Mouse (Mus musculus) limb, embryonic 14.5 days (tissue): ENCODE measurements around the gene Fgd6. TPM values are rescaled to one million over a fixed set of nuclear protein-coding genes. Genes with fewer than 3 reads are reported as not detected.
A peak's percentile ranks its signal among the peaks of the same experiment; 100 is the strongest.

Experiments
- ATAC-seq: fragments of 200-750 bp; cut with Nextera tagmentation; 2 replicates; pipeline ENCODE4 v1.8.0; 2017; ENCODE audit warnings: low read depth, moderate number of reproducible peaks, moderate TSS enrichment; ENCODE audit not compliant: low FRiP score
- DNase-seq: peaks from one replicate; pipeline ENCODE4 v3.0.0-alpha.2; 2015; ENCODE audit warnings: low spot score
- H3K27ac ChIP-seq: fragments of 300-500 bp; sonication (generic); replicated peaks from 2 replicates; pipeline ENCODE4 v1.5.1; 2014; ENCODE audit warnings: low read depth, mild to moderate bottlenecking, low read length, moderate library complexity, mixed read lengths
- H3K27me3 ChIP-seq: fragments of 300-500 bp; sonication (generic); 2 replicates; pipeline ENCODE4 v1.6.1; 2014; ENCODE audit warnings: low read length, mixed read lengths; ENCODE audit not compliant: control insufficient read depth, insufficient read depth
- H3K36me3 ChIP-seq: fragments of 300-500 bp; sonication (generic); 2 replicates; pipeline ENCODE4 v1.6.1; 2014; ENCODE audit warnings: mild to moderate bottlenecking, low read length, moderate library complexity, mixed read lengths; ENCODE audit not compliant: control insufficient read depth, insufficient read depth
- H3K4me1 ChIP-seq: fragments of 300-500 bp; sonication (generic); 2 replicates; pipeline ENCODE4 v1.6.1; 2014; ENCODE audit warnings: antibody characterized with exemption, low read length, mixed read lengths; ENCODE audit not compliant: control insufficient read depth, insufficient read depth
- H3K4me2 ChIP-seq: fragments of 300-500 bp; sonication (generic); replicated peaks from 2 replicates; pipeline ENCODE4 v1.6.1; 2014; ENCODE audit warnings: low read depth, mild to moderate bottlenecking, low read length, moderate library complexity; ENCODE audit not compliant: severe bottlenecking
- H3K4me3 ChIP-seq: fragments of 300-500 bp; sonication (generic); replicated peaks from 2 replicates; pipeline ENCODE4 v1.5.1; 2014; ENCODE audit warnings: low read length
- H3K9ac ChIP-seq: fragments of 300-500 bp; sonication (generic); 2 replicates; pipeline ENCODE4 v1.6.1; 2014; ENCODE audit warnings: mild to moderate bottlenecking, low read depth, low read length, moderate library complexity; ENCODE audit not compliant: severe bottlenecking
- H3K9me3 ChIP-seq: fragments of 300-500 bp; sonication (generic); 2 replicates; pipeline ENCODE4 v1.6.1; 2016; ENCODE audit warnings: low read length; ENCODE audit not compliant: control insufficient read depth
- POLR2A ChIP-seq: fragments of 200-500 bp; IDR thresholded peaks from 2 replicates; pipeline ENCODE4 v1.8.0; 2012; ENCODE audit warnings: inconsistent platforms, mild to moderate bottlenecking, moderate library complexity, borderline replicate concordance; ENCODE audit not compliant: insufficient read depth, insufficient read length; ENCODE audit errors: extremely low read depth
- WGBS: fragments of 180-500 bp; shearing (Covaris S2); extraction: QIAGEN DNeasy Blood & Tissue Kit; methylation state at CpG from one replicate; pipeline ENCODE4 v1.1.7; 2014; 5-methylcytosine and 5-hydroxymethylcytosine counted together
- polyA plus RNA-seq, 2 experiments: library from polyadenylated mRNA; depleted of rRNA in 1 of 2; stranded (reverse) in 1 of 2; unstranded in 1 of 2; fragments of >200 nt; fragmentation: Nextera tagmentation in 1 of 2; extraction: Ambion mirVana in 1 of 2; gene quantifications; 2 replicates each; pipeline versions ENCODE4 v1.2.1 to v1.2.3; 2012 to 2014

Fgd6 gene
- polyA plus RNA-seq (2012; rRNA removed) (5.5 and 5.9 TPM in 2 replicates), polyA plus RNA-seq (2014; fragmentation: Nextera tagmentation; extraction: Ambion mirVana) (3.2 TPM in 2 replicates)

- H3K4me2 ChIP-seq, result peak within 1 kb of the TSS; percentile 67
- DNase-seq (peak; percentile 99), ATAC-seq (peak; percentile 99)
- H3K9me3 ChIP-seq, result no peaks in the 10 kb centered on the region
- peak within 1 kb of the TSS; percentile 79 for H3K9ac ChIP-seq
- peaks cover 5% of the 10 kb centered on the region; the same call in 1 of the 2 replicates for H3K36me3 ChIP-seq
- H3K4me3 ChIP-seq, result peak within 1 kb of the TSS; percentile 73
- under 1% methylated on average over 52 of the region's 77 CpGs for WGBS
- peaks cover 19% of the 10 kb centered on the region for H3K4me1 ChIP-seq
- TF ChIP-seq POLR2A, result peak; percentile 72; the same call in 1 of the 2 replicates
- H3K27ac ChIP-seq, result peak within 1 kb of the TSS; percentile 28; the same call in 1 of the 2 replicates
- no peaks in the 10 kb centered on the region for H3K27me3 ChIP-seq
These were observed at the start of gene Fgd6, which contains the start of gene Vezt for GRCm38 (mm10) chr10:94035658-94036374. TSS of gene Fgd6 (plus strand) at chr10:94036001. TSS of gene Vezt (minus strand) at chr10:94035817.

GRCm38 (mm10) chr10:93994136-93994535 lies 41.7 kb upstream of the Fgd6 start:
- Histone ChIP-seq H3K9me3 (no peaks in the 10 kb centered on the region), H3K36me3 (peaks cover 69% of the 10 kb centered on the region)
- DNase-seq, result no peak

GRCm38 (mm10) chr10:93995100-93995499 lies 40.7 kb upstream of the Fgd6 start:
- ATAC-seq, result no peak
- Histone ChIP-seq H3K4me3 (no peak overlapping the region), H3K27me3 (no peaks in the 10 kb centered on the region), H3K27ac (no peak overlapping the region), H3K9ac (no peak overlapping the region), H3K36me3 (peaks cover 71% of the 10 kb centered on the region), H3K4me2 (no peak overlapping the region), H3K9me3 (no peaks in the 10 kb centered on the region), H3K4me1 (no peaks in the 10 kb centered on the region)
- WGBS, result 100% methylated on average over 1 of the region's 1 CpGs
- no peak for TF ChIP-seq POLR2A
- DNase-seq, result no peak

More at GRCm38 (mm10) chr10:93994136-93994535, 41.7 kb upstream of the Fgd6 start:
- Histone ChIP-seq H3K4me2 (no peak overlapping the region), H3K9ac (no peak overlapping the region), H3K4me1 (no peaks in the 10 kb centered on the region), H3K4me3 (no peak overlapping the region), H3K27ac (no peak overlapping the region), H3K27me3 (no peaks in the 10 kb centered on the region)
- TF ChIP-seq POLR2A, result no peak
- WGBS, result 96% methylated on average over 10 of the region's 10 CpGs
- ATAC-seq, result no peak

GRCm38 (mm10) chr10:93999357-93999756 lies 36.4 kb upstream of the Fgd6 start:
- H3K4me1 ChIP-seq, result no peaks in the 10 kb centered on the region
- WGBS, result 98% methylated on average over 1 of the region's 1 CpGs
- DNase-seq, result no peak
- peaks cover 83% of the 10 kb centered on the region for H3K36me3 ChIP-seq
- H3K27me3 ChIP-seq, result no peaks in the 10 kb centered on the region
- ATAC-seq, result no peak
- TF ChIP-seq POLR2A, result no peak
- H3K4me3 ChIP-seq, result no peak overlapping the region
- H3K9me3 ChIP-seq, result 0 out of 2 replicates have a peak, but pooled peaks cover 3% of the 10 kb centered on the region
- no peak overlapping the region for H3K27ac ChIP-seq
- H3K9ac ChIP-seq, result no peak overlapping the region
- H3K4me2 ChIP-seq, result no peak overlapping the region

GRCm38 (mm10) chr10:94000223-94000622 lies 35.6 kb upstream of the Fgd6 start:
- no peak overlapping the region for H3K9ac ChIP-seq
- DNase-seq, result no peak
- no peak for ATAC-seq
- H3K4me2 ChIP-seq, result no peak overlapping the region
- H3K4me1 ChIP-seq, result no peaks in the 10 kb centered on the region
- WGBS, result 93% methylated on average over 10 of the region's 10 CpGs
- peaks cover 79% of the 10 kb centered on the region for H3K36me3 ChIP-seq
- no peak overlapping the region for H3K4me3 ChIP-seq
- H3K27ac ChIP-seq, result no peak overlapping the region
- 0 out of 2 replicates have a peak, but pooled peaks cover 3% of the 10 kb centered on the region for H3K9me3 ChIP-seq
- no peak for TF ChIP-seq POLR2A
- no peaks in the 10 kb centered on the region for H3K27me3 ChIP-seq
